Mouse (Mus musculus) hindlimb bud, embryonic 11.5 days (tissue): ENCODE data around the gene Fam222b.
"Not testable (repeated sequence)": the region's sequence is repeated elsewhere in the genome, so short reads cannot be mapped to it uniquely, and the experiment has no call there.

Source experiments
- DNase-seq: peaks from one replicate; pipeline ENCODE4 v3.0.0-alpha.2; 2012; ENCODE audit warnings: low read depth, low spot score; ENCODE audit errors: extremely low spot score

Fam222b gene

GRCm38 (mm10) chr11:78177903-78178858 is 83.7 kb downstream of the Fam222b start:
- DNase-seq = peak; percentile 89

DNA sequence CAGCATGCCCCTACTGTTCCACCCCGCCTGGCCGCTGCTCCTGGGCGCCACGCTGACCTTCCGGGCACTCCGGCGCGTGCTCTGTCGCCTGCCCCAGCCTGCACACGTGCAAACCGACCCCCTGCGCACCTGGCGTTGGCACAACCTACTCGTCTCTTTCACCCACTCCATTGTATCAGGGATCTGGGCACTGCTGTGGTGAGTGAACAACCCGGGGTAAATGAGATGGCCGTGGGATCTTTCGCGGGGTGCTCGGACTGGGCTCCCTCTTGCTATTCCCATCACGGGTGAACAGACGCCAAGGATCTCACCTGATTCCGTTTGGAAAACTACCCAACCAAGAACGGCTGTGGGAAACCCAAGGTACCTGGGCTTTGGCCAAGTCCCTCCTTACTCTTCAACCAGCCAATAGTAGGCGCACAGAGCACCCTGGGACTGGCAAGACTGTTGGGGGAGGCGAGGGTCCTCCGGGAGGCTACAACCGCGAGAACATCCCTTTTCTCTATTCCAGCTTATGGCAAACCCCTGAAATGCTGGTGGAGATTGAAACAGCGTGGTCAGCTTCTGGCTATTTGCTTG is 84.5 kb downstream of the Fam222b start:
- DNase-seq = no peak

- DNase-seq = no peak
Observed at GRCm38 (mm10) chr11:78179438-78179999, 85.1 kb downstream of the Fam222b start.

GRCm38 (mm10) chr11:78180081-78180761 is 85.8 kb downstream of the Fam222b start:
- DNase-seq = no peak

DNA sequence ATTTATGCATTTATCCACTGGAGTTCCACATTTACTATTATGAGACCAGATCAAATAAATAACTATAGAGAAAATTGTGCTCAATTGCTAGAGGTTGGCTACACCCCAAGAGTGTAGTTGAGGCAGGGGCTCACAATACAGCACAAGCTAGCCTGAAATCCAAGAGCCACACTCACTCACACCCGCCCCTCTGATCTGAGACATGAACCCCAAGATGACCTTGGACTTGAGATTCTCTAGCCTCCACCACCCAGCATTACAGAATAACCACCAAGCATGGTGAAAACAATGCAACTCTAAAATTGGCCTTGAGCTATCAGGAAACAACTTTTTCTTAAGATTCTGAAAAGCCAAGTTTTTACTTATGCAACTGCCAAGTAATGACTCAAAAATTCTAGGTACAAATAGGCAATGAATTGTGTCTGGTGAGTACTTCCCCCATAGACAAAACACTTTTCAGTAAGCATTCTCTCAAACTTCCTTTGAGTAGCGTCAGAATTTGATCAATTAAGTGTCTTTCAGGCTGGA is 87.4 kb downstream of the Fam222b start:
- no peak for DNase-seq

DNA sequence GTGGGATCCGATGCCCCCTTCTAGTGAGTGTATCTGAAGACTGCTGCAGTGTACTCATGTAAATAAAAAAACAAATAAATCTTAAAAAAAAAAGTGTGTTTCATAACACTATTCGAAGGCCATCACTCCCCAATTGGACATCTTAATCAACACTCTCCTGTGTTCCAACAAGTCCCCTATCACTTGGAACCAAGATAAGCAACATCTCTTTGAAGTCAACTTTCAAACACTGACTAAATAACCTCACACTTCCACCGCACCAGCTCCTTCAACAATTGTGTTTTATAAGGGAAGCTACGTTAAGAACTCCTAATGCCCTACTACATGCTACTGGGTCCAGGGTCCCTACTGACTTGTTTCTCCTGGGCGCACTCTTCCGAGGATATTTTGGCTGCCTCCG is 88.0 kb downstream of the Fam222b start:
- DNase-seq = no peak

- DNase-seq = peak; percentile 93
Observed at GRCm38 (mm10) chr11:78182961-78183844, 88.7 kb downstream of the Fam222b start, which contains the start of gene Rpl23a. Gene Rpl23a, minus strand, starts transcription at chr11:78183584.

DNA sequence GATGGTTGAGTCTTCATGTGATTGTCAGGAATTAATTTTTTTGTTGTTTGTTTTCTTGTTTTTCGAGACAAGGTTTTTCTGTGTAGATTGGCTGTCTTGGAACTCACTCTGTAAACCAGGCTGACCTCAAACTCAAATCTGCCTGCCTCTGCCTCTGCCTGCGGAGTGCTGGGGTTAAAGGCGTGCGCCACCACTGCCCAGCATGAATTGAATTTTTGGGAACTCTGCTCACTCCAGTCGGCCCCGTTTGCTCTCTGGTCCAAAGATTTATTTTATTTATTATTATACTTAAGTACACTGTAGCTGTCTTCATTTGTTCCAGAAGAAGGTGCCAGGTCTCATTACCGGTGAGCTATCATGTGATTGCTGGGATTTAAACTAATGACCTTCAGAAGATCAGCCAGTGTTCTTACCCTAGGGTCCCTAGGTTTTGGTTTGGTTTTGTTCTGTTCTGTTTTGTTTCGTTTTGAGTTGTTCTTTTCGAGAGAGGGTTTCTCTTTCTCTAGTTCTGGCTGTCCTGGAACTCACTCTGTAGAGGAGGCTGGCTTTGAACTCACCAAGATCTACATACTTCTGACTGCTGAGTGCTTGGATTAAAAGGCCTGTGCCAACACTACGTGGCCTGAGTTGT is 89.5 kb downstream of the Fam222b start:
- no peak for DNase-seq

- not testable (repeated sequence) for DNase-seq
Observed at GRCm38 (mm10) chr11:78184702-78185101, 90.2 kb downstream of the Fam222b start.

- DNase-seq = no peak
Observed at GRCm38 (mm10) chr11:78188331-78189233, 94.1 kb downstream of the Fam222b start, which contains the start of gene Rab34. Gene Rab34, plus strand, starts transcription at chr11:78188430.

- no peak for DNase-seq
Observed at GRCm38 (mm10) chr11:78189234-78190040, 95.0 kb downstream of the Fam222b start.

- no peak for DNase-seq
Observed at GRCm38 (mm10) chr11:78190041-78190440, 95.6 kb downstream of the Fam222b start.

DNA sequence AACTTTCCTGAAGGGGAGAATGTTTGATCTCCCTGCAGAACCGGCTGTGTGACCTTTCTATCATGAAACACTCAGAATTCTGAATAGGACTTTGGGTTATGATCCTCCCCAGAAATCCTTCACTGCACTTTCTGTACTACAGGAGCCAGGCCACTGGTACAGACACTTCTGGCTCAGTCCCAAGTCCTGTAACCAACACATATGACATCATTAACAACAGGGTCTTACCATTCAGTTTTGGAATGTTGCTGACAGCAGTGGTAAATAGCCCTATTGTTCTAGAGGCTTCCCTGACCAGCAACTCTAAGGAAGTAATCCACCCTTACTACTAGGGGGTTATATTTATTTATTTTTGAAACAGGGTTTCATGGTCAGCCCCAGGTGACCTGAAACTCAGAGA is 98.7 kb downstream of the Fam222b start, which contains the start of gene Proca1:
TSS of gene Proca1 (plus strand) at position 280 of the 400 bp plus-strand sequence.
- no peak for DNase-seq

GRCm38 (mm10) chr11:78194411-78195100 is 100.1 kb downstream of the Fam222b start:
- DNase-seq = no peak

DNA sequence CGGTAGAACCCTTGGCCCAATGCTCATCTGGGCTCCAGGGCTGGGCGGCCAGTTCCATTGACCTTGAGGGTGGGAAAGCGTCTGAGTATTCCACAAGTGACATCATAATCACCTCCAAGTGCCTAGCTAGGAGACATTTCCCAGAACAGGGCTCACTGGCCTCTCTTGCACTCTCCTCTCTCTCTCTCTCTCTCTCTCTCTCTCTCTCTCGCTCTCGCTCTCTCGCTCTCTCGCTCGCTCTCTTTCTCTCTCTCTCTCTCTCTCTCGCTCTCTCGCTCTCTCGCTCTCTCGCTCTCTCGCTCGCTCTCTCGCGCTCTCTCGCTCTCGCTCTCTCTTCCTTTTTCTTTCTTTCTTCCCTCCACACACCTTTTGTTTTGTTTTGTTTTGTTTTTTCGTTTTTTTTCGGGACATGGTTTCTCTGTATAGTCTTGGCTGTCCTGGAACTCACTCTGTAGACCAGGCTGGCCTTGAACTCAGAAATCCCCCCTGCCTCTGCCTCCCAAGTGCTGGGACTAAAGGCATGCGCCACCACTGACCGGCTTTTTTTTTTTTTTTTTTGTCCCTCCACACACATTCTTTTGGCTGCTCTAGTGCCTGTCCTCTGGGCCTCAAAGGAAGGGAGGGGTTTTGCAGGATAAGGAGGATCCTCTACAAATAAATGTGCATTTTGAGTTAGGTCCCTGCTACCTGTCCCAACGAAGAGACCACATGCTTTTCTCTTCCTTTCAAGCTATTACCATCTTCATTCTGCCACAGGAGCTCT is 100.8 kb downstream of the Fam222b start:
- DNase-seq = no peak

DNA sequence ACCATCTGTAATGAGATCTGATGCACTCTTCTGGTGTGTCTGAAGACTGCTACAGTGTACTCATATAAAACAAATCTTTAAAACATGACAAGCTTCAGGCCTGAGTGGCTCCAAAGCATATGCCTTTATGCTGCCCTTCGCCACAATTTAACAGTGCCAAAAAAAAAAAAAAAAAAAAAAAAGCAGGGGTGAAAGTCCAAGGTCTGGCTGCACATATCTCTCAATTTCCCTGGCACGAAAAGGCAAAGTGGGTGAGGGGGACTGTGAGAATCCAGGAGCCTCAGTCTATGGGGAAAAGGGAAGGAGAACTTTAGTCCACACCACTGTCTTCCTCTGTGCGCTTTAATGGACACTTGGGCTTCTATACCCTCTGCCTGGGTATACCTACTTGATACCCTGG is 107.9 kb downstream of the Fam222b start:
- DNase-seq = no peak
